Mouse (Mus musculus) C2C12 (cell line): ENCODE data around the gene Sbsn. TPM values are rescaled to one million over a fixed set of nuclear protein-coding genes. Genes with fewer than 3 reads are reported as not detected.

Experiments
- H3K27me3 ChIP-seq: one replicate; pipeline ENCODE4 v1.6.1; 2011; ENCODE audit not compliant: control insufficient read depth, insufficient read depth, insufficient read length
- H3K36me3 ChIP-seq: one replicate; pipeline ENCODE4 v1.6.1; 2011; ENCODE audit not compliant: control insufficient read depth, insufficient read depth
- H3K4me3 ChIP-seq: one replicate; pipeline ENCODE4 v1.5.1; 2011; ENCODE audit warnings: mild to moderate bottlenecking, control low read depth; ENCODE audit not compliant: poor library complexity, insufficient read depth, severe bottlenecking
- H3K79me2 ChIP-seq: one replicate; pipeline ENCODE4 v1.6.1; 2011; ENCODE audit not compliant: control insufficient read depth, insufficient read depth
- H3K79me3 ChIP-seq: one replicate; pipeline ENCODE4 v1.6.1; 2011; ENCODE audit warnings: low read depth, control low read depth
- H3ac ChIP-seq: one replicate; pipeline ENCODE3; 2011; ENCODE audit warnings: low read depth; ENCODE audit not compliant: control insufficient read depth, insufficient read length
- CEBPB ChIP-seq: IDR thresholded peaks from one replicate; pipeline ENCODE4 v1.6.1; 2011; ENCODE audit warnings: low read depth, mild to moderate bottlenecking, control low read depth, moderate library complexity
- CTCF ChIP-seq: IDR thresholded peaks from one replicate; pipeline ENCODE4 v1.5.1; 2011; ENCODE audit not compliant: control insufficient read depth, insufficient read depth, insufficient read length
- FOSL1 ChIP-seq: IDR thresholded peaks from one replicate; pipeline ENCODE4 v1.8.0; 2011; ENCODE audit warnings: mild to moderate bottlenecking, low read length; ENCODE audit not compliant: poor library complexity, insufficient read depth, severe bottlenecking
- MAX ChIP-seq: IDR thresholded peaks from one replicate; pipeline ENCODE4 v1.6.1; 2011; ENCODE audit warnings: mild to moderate bottlenecking, control low read depth
- MYOD1 ChIP-seq: IDR thresholded peaks from one replicate; pipeline ENCODE4 v1.6.1; 2011; ENCODE audit warnings: low read depth; ENCODE audit not compliant: control insufficient read depth, insufficient read length
- MYOG ChIP-seq: IDR thresholded peaks from one replicate; pipeline ENCODE4 v1.6.1; 2011; ENCODE audit not compliant: control insufficient read depth, insufficient read length; ENCODE audit errors: extremely low read depth
- USF1 ChIP-seq: IDR thresholded peaks from one replicate; pipeline ENCODE4 v1.6.1; 2011; ENCODE audit warnings: low read depth, mild to moderate bottlenecking, control low read depth, moderate library complexity
- polyA plus RNA-seq: library from polyadenylated mRNA; unstranded; fragments of >200 nt; fragmentation: generic; extraction: Trizol; gene quantifications from one replicate; pipeline ENCODE4 v1.2.1, GENCODE M21; 2012; ENCODE audit warnings: missing spikeins

The Sbsn gene
- polyA plus RNA-seq, 1 experiment = 3.6 TPM

GRCm38 (mm10) chr7:30791921-30792320 lies 40.6 kb downstream of the Sbsn start:
- Histone ChIP-seq H3K36me3 (no peaks in the 10 kb centered on the region), H3K79me3 (no peaks in the 10 kb centered on the region), H3ac (no peak overlapping the region), H3K79me2 (no peaks in the 10 kb centered on the region), H3K27me3 (peaks cover 8% of the 10 kb centered on the region), H3K4me3 (no peak overlapping the region)
- TF ChIP-seq MYOG = no peak

DNA sequence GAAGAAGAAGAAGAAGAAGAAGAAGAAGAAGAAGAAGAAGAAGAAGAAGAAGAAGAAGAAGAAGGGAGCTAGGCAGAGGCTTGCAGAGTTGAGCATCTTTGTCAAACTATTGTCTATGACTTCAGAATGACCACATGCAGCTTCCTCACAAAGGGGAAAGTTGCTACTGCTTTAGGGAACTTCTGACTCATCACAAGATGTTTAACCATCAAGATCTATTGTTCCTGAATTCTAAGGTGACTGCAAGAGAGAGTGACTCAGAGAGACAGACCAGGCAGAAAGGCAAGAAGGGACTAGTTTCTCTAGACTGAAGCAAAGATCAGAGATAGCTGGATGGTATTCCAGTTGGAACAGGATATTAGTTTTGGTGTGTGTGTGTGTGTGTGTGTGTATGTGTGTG lies 43.6 kb downstream of the Sbsn start:
- Histone ChIP-seq H3K36me3 (no peaks in the 10 kb centered on the region), H3K4me3 (no peak overlapping the region), H3K79me2 (no peaks in the 10 kb centered on the region), H3ac (no peak overlapping the region), H3K79me3 (no peaks in the 10 kb centered on the region), H3K27me3 (no peaks in the 10 kb centered on the region)
- TF ChIP-seq CEBPB = no peak
- no peak for TF ChIP-seq MAX

- H3K79me2 ChIP-seq = no peaks in the 10 kb centered on the region
- no peak for TF ChIP-seq USF1
- TF ChIP-seq CEBPB = no peak
- TF ChIP-seq MYOD1 = no peak
- TF ChIP-seq CTCF = no peak
- TF ChIP-seq MAX = no peak
- TF ChIP-seq FOSL1 = no peak
- no peak for TF ChIP-seq MYOG
Measured at GRCm38 (mm10) chr7:30796790-30797189, 45.5 kb downstream of the Sbsn start.

GRCm38 (mm10) chr7:30800653-30801052 lies 49.4 kb downstream of the Sbsn start:
- H3K27me3 ChIP-seq = no peaks in the 10 kb centered on the region
- TF ChIP-seq FOSL1 (no peak), MAX (no peak), CTCF (no peak), USF1 (no peak), MYOD1 (no peak), MYOG (no peak), CEBPB (no peak)
- H3K36me3 ChIP-seq = no peaks in the 10 kb centered on the region
- no peaks in the 10 kb centered on the region for H3K79me2 ChIP-seq
- H3ac ChIP-seq = no peak overlapping the region
- H3K79me3 ChIP-seq = no peaks in the 10 kb centered on the region
- H3K4me3 ChIP-seq = no peak overlapping the region

More at GRCm38 (mm10) chr7:30796790-30797189, 45.5 kb downstream of the Sbsn start:
- no peaks in the 10 kb centered on the region for H3K79me3 ChIP-seq
- H3ac ChIP-seq = no peak overlapping the region
- no peak overlapping the region for H3K4me3 ChIP-seq
- no peaks in the 10 kb centered on the region for H3K27me3 ChIP-seq
- H3K36me3 ChIP-seq = no peaks in the 10 kb centered on the region

DNA sequence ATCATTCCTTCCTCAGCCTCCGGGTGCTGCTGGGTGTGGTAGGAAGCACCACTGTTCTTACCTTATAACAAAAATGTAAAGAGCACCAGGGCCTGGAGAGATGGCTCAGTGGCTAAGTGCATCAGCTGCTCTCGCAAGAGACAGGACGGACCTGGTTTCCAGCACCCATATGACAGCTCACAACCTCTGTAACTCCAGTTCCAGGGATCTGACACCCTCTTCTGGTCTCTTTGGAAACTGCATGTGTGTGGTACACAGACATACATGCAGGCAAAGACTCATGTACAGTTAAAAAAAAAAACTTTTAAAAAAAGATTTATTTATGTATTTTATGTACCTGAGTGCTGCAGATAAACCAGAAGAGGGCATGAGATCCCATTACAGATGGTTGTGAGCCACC lies 52.0 kb downstream of the Sbsn start:
- H3ac ChIP-seq = no peak overlapping the region
- no peak for TF ChIP-seq USF1
- no peak for TF ChIP-seq MAX
- TF ChIP-seq CTCF = no peak
- TF ChIP-seq CEBPB = no peak
- TF ChIP-seq MYOD1 = no peak
- no peak for TF ChIP-seq MYOG
- TF ChIP-seq FOSL1 = no peak
- H3K79me2 ChIP-seq = no peaks in the 10 kb centered on the region
- H3K79me3 ChIP-seq = no peaks in the 10 kb centered on the region
- H3K27me3 ChIP-seq = no peaks in the 10 kb centered on the region
- no peaks in the 10 kb centered on the region for H3K36me3 ChIP-seq
- H3K4me3 ChIP-seq = no peak overlapping the region

GRCm38 (mm10) chr7:30804026-30804715 lies 52.9 kb downstream of the Sbsn start:
- no peaks in the 10 kb centered on the region for H3K79me3 ChIP-seq
- no peaks in the 10 kb centered on the region for H3K79me2 ChIP-seq
- H3K36me3 ChIP-seq = no peaks in the 10 kb centered on the region
- H3K27me3 ChIP-seq = no peaks in the 10 kb centered on the region
- no peak overlapping the region for H3ac ChIP-seq
- H3K4me3 ChIP-seq = no peak overlapping the region
- TF ChIP-seq FOSL1 (no peak), MYOG (no peak), MAX (no peak), CTCF (no peak), MYOD1 (no peak), USF1 (no peak), CEBPB (no peak)

Other genes starting within 250 kb of the Sbsn start
- gene Arhgap33, start 216.4 kb upstream of the Sbsn start, polyA plus RNA-seq = 2.4 TPM
- gene Hspb6, start 199.3 kb upstream of the Sbsn start, polyA plus RNA-seq = 66.8 TPM
- gene Proser3, start 199.2 kb upstream of the Sbsn start, polyA plus RNA-seq = 8.7 TPM
- 38.4 TPM for gene Lin37, start 191.6 kb upstream of the Sbsn start, polyA plus RNA-seq
- gene U2af1l4, start 188.2 kb upstream of the Sbsn start, polyA plus RNA-seq = 63.6 TPM
- gene Gm49396, start 188.1 kb upstream of the Sbsn start, polyA plus RNA-seq = 0.73 TPM
- 173 TPM for gene Psenen, start 187.8 kb upstream of the Sbsn start, polyA plus RNA-seq
- 0.56 TPM for gene Igflr1, start 186.0 kb upstream of the Sbsn start, polyA plus RNA-seq
- gene Kmt2b, start 162.7 kb upstream of the Sbsn start, polyA plus RNA-seq = 14.4 TPM
- 0.05 TPM for gene Zbtb32, start 152.6 kb upstream of the Sbsn start, polyA plus RNA-seq
- 0.53 TPM for gene Upk1a, start 138.6 kb upstream of the Sbsn start, polyA plus RNA-seq
- gene Cox6b1, start 125.3 kb upstream of the Sbsn start, polyA plus RNA-seq = 795 TPM
- not detected for gene Etv2, start 115.6 kb upstream of the Sbsn start, polyA plus RNA-seq
- 110 TPM for gene Rbm42, start 101.2 kb upstream of the Sbsn start, polyA plus RNA-seq
- gene Haus5, start 86.5 kb upstream of the Sbsn start, polyA plus RNA-seq = 25.9 TPM
- gene Pmis2, start 79.9 kb upstream of the Sbsn start, polyA plus RNA-seq = not detected
- gene 2200002J24Rik, start 52.5 kb upstream of the Sbsn start, polyA plus RNA-seq = not detected
- not detected for gene Atp4a, start 39.3 kb upstream of the Sbsn start, polyA plus RNA-seq
- 168 TPM for gene Tmem147, start 21.9 kb upstream of the Sbsn start, polyA plus RNA-seq
- not detected for gene Gapdhs, start 7.8 kb upstream of the Sbsn start, polyA plus RNA-seq
- gene Dmkn, start 12.3 kb downstream of the Sbsn start, polyA plus RNA-seq = not detected
- gene Krtdap, start 36.4 kb downstream of the Sbsn start, polyA plus RNA-seq = not detected
- gene Ffar2, start 72.3 kb downstream of the Sbsn start, polyA plus RNA-seq = not detected
- not detected for gene Ffar3, start 104.7 kb downstream of the Sbsn start, polyA plus RNA-seq
- not detected for gene Ffar1, start 110.1 kb downstream of the Sbsn start, polyA plus RNA-seq
- gene Cd22, start 128.9 kb downstream of the Sbsn start, polyA plus RNA-seq = 0.01 TPM
- 0.05 TPM for gene Mag, start 163.4 kb downstream of the Sbsn start, polyA plus RNA-seq
- gene Hamp2, start 173.2 kb downstream of the Sbsn start, polyA plus RNA-seq = not detected
- not detected for gene Hamp, start 192.6 kb downstream of the Sbsn start, polyA plus RNA-seq
- gene Usf2, start 205.3 kb downstream of the Sbsn start, polyA plus RNA-seq = 86.1 TPM
- 0.04 TPM for gene Lsr, start 222.0 kb downstream of the Sbsn start, polyA plus RNA-seq
- not detected for gene Fam187b, start 222.3 kb downstream of the Sbsn start, polyA plus RNA-seq